Mouse (Mus musculus) right cerebral cortex, postnatal 36 days (tissue): ENCODE measurements around the gene C1qtnf2.

Experiments used
- DNase-seq, 2 experiments: peaks; one replicate each; pipeline ENCODE4 v3.0.0; 2022; ENCODE audit warnings: low spot score in 2 of 2, mixed read lengths in 1 of 2

C1qtnf2 gene

GRCm38 (mm10) chr11:43483122-43483792 is 9.2 kb downstream of the C1qtnf2 start:
- no peak for DNase-seq

GRCm38 (mm10) chr11:43484057-43484456 is 10.0 kb downstream of the C1qtnf2 start:
- DNase-seq, result no peak

DNA sequence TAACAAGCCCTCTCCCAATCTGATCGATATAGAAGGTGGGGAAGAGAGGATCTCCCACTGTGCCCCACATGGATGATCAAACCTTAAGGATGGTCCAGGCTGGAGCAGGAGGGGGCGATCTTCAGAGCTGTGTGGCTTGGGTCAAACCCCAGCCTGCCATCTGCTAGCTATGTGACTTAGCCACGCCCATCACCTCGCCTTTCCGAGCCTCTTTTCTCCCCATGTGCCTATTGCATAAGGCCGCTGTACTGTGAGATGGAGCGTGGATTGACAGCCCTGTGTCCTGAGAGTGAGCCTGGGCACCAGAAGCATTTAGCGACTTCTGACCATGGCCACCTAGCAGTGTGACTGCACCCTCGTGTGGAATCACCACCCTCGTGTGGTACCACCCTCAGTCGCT is 10.6 kb downstream of the C1qtnf2 start:
- no peak for DNase-seq

- no peak for DNase-seq
Measured at GRCm38 (mm10) chr11:43485855-43486254, 11.8 kb downstream of the C1qtnf2 start.

DNA sequence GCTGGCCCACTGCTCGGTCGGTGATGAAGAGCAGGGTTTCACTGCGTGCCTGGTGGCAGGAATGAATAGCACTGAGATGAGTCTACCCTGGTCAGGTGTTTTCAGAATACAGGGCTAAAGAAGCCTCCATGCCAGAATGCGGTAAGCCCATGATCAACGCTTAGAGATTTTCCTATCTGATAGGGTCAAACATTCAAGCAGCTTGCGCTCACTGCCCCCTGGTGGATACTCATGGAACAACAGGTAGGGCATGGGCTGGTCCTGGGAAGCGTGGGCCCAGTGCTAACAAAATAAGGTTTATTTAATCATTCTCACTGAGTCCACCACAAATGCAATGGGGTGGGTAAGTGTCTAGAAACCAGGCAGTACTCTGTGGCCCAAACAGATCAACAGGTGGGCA is 18.6 kb downstream of the C1qtnf2 start:
- DNase-seq, result peak; percentile 16 to 41

GRCm38 (mm10) chr11:43493815-43494409 is 19.8 kb downstream of the C1qtnf2 start:
- DNase-seq, result peak; percentile 39 to 40

- no peak for DNase-seq
Measured at GRCm38 (mm10) chr11:43495037-43495436, 21.0 kb downstream of the C1qtnf2 start.

- peak; percentile 28 to 38 for DNase-seq
Measured at GRCm38 (mm10) chr11:43495532-43495931, 21.5 kb downstream of the C1qtnf2 start.

DNA sequence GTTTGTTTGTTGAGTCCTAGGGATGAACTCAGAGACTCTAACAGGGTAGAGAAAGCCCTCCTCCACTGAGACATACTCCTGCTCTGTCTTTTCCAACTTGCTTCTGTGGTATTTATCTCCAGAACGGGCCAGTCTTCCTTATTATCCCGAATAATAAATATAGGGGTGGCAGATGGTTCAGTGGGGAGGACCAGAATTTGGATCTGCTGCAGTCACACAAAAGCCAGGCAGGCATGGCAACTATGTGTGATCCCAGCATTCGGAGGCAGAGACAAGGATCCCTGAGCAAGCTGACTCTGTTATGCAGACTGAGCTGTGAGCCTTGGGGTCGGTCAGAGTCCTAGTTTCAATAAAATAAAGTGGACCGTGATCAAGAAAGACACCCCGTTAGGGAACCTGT is 27.2 kb downstream of the C1qtnf2 start:
- DNase-seq, result no peak

DNA sequence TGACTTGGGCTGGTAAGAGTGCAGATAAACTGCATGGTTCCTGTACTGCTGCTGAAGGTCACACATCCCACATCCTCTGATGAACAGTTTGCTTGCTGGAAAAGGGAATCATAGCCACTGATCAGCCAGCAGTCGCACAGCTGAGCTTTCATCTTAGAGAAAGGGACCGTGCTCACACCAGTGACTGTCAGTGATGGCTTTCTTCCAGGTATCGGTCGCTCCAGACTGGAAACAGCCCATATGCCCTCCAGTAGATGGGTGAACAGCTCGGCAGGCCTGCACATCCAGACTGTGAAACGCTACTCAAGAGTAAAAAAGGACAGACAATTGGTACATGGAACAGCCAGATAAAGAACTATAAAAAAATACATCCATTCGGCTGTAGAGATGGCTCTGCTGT is 31.1 kb downstream of the C1qtnf2 start:
- no peak for DNase-seq

- no peak for DNase-seq
Measured at GRCm38 (mm10) chr11:43507976-43508375, 33.9 kb downstream of the C1qtnf2 start.

DNA sequence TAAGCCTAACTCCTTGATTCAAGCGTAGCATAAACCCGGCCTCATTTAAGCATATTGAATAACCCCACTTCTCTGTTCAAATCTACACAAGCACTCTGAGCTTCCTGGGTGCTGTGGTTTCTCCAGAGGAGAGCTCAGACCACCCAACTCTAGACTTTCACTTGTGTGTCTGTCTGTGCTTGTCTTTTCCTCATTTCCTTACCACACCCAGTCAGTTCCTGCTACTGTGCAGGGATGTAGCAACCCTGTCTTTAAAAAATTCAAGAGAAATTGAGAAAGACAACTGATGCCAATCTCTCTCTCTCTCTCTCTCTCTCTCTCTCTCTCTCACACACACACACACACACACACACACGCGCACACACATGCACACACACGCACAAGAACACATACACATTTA is 35.8 kb downstream of the C1qtnf2 start:
- no peak for DNase-seq

GRCm38 (mm10) chr11:43512661-43513190 is 38.6 kb downstream of the C1qtnf2 start:
- no peak for DNase-seq

DNA sequence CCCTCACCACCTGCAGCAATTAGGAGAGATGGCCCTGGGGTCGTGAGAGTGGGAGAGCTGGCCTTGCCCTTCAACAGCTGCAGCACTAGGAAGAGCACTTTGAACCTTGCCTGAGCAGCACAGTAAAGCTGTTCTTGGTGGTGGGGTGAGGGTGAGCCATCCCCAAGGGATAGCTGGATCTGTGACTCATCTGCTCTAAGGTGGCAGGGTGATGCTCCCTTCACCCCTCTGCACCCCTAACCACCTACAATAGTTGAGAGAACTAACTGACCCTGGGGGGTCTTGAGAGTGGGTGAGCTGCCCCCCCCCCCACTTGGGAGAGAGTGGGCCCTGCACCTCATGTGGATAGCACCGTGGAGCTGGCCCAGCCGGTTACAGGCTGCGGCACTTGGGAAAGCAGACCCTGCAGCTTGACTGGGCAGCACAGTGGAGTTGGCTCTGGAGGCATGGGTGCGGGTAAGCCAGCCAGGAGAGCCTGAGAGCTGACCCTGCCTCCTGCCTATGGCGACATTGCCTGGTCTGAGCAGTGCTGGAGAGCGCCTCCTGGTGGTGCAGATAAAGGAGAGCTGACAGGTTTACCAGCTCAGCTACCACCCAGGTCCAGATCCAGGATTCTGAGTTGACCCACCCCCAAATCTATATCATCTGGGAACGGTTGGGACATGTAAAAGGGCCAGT is 42.4 kb downstream of the C1qtnf2 start:
- no peak for DNase-seq

- no peak for DNase-seq
Measured at GRCm38 (mm10) chr11:43517641-43518040, 43.6 kb downstream of the C1qtnf2 start.

DNA sequence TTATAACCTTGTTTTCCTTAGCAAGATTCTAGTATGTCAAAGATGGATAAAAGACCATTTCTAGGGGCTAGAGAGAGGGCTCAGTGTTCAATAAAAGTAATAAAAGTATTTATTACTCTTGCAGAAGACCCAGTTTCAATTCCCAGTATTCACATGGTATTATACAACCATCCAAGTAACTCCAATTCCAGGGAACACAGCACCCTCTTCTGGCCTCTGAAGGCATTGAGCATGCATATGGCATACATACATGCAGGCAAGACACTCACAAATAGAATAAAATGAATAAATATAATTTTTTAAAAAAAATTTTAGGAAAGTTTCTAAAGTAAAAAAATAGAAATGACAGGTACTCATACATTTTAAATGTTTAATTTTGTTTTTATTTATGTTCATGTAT is 44.0 kb downstream of the C1qtnf2 start:
- no peak for DNase-seq

DNA sequence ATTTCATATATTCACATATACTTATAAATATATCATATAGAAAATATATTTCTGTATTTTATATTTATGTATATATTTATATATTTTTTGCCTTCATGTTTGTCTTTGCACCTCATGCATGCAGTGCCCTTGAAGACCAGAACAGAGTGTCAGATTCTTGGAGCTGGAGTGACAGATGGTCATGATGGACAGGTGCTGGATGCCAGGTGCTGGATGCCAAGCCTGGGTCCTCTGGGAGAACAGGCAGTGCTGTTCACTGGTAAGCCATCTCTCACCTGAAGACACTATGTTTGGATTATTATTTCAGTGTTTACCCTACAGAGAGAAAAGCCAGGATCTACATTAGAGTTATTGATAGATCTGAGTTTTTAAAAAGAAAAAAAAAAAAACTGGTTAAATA is 44.7 kb downstream of the C1qtnf2 start:
- no peak for DNase-seq

- no peak for DNase-seq
Measured at GRCm38 (mm10) chr11:43520521-43520920, 46.4 kb downstream of the C1qtnf2 start.

- peak; percentile 12 to 18 for DNase-seq
Measured at GRCm38 (mm10) chr11:43528078-43528682, 54.1 kb downstream of the C1qtnf2 start.

DNA sequence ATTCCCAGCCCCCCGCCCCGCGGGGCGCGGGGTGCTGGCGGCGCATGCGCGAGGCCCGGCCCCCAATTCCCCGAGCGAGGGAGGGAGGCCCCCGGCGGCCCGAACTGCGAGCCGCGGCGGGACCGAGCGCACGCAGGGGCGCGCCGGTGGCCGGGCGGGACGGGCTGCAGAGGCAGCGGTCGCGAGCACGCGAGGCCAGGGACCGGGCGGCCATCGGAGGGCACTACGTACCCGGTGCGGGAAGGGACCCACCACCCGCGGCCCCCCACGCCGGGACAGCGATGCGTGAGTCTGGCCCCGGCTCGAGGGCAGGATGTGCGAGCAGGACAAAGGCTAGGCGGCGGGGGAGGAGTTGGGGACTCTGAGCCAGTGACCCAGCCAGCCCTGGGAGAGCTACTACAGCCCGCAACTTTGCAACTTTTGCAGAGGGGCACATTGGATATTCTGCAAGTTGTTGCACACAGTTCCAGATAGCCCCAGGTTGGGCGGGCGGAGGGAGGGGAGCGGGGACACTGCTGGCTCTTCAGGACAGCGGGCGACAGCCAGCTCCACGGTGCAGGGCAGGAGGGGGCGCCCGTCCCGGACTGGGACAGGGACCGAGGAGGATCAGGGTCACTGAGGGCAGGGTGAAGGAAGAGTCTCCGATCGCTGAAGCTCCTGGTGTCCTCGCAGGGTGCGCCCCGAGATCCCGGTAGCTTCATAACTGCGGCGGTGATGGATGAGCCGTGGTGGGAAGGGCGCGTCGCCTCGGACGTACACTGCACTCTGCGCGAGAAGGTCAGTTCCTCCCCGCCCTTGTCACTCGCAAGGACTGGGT is 54.8 kb downstream of the C1qtnf2 start, which contains the start of gene Ccnjl:
Ccnjl (plus strand) TSS at position 102 of the 817 bp plus-strand sequence.
- DNase-seq, result peak; percentile 16 to 18

DNA sequence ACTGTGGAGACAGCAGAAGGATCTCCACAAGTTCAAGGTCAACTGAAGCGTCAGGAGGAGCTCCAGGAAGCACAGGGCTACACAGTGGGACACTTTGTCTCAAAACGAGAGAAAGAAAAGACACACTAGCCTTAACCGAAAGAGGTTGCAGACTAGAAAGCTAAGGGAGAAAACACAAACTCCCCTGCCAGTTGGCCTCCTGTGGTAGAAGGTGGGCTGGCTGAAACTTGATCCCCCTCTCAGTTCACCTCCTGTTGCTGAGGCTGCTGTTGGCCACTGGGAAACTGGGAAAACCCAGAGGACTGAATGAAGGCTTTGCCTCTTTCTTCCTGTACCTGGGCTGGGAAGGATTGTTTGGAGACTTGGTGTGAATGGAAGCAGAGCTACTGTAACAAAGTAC is 56.0 kb downstream of the C1qtnf2 start:
- DNase-seq, result no peak
